Mouse (Mus musculus) hindbrain, embryonic 11.5 days (tissue): ENCODE data around the gene Gm49384. TPM values are rescaled to one million over a fixed set of nuclear protein-coding genes. Genes with fewer than 3 reads are reported as not detected.

ENCODE experiments used
- ATAC-seq: fragments of 200-750 bp; cut with Nextera tagmentation; 2 replicates; pipeline ENCODE4 v1.8.0; 2017; ENCODE audit warnings: mild to moderate bottlenecking, moderate TSS enrichment, moderate library complexity; ENCODE audit not compliant: low FRiP score
- DNase-seq: peaks from one replicate; pipeline ENCODE4 v3.0.0-alpha.2; 2015; ENCODE audit warnings: low spot score
- H3K27ac ChIP-seq: fragments of 300-500 bp; sonication (generic); 2 replicates; pipeline ENCODE4 v1.5.1; 2014; ENCODE audit warnings: mild to moderate bottlenecking, low read depth, low read length
- H3K27me3 ChIP-seq: fragments of 300-500 bp; sonication (generic); 2 replicates; pipeline ENCODE4 v1.6.1; 2014; ENCODE audit warnings: mild to moderate bottlenecking, low read length, moderate library complexity, mixed read lengths; ENCODE audit not compliant: control insufficient read depth, insufficient read depth
- H3K36me3 ChIP-seq: fragments of 300-500 bp; sonication (generic); 2 replicates; pipeline ENCODE4 v1.6.1; 2014; ENCODE audit warnings: mild to moderate bottlenecking, low read length, moderate library complexity, mixed read lengths; ENCODE audit not compliant: control insufficient read depth, insufficient read depth
- H3K4me1 ChIP-seq: fragments of 300-500 bp; sonication (generic); replicated peaks from 2 replicates; pipeline ENCODE4 v1.6.1; 2014; ENCODE audit warnings: low read length, mixed read lengths; ENCODE audit not compliant: control insufficient read depth, insufficient read depth
- H3K4me2 ChIP-seq: fragments of 300-500 bp; sonication (generic); replicated peaks from 2 replicates; pipeline ENCODE4 v1.6.1; 2014; ENCODE audit warnings: mild to moderate bottlenecking, low read depth, low read length
- H3K4me3 ChIP-seq: fragments of 300-500 bp; sonication (generic); 2 replicates; pipeline ENCODE4 v1.5.1; 2014; ENCODE audit warnings: low read depth, low read length
- H3K9ac ChIP-seq: fragments of 300-500 bp; sonication (generic); 2 replicates; pipeline ENCODE4 v1.6.1; 2014; ENCODE audit warnings: low read depth, low read length
- H3K9me3 ChIP-seq: fragments of 300-500 bp; sonication (generic); 2 replicates; pipeline ENCODE4 v1.6.1; 2016; ENCODE audit warnings: low read length; ENCODE audit not compliant: control insufficient read depth
- WGBS: fragments of 180-500 bp; shearing (Covaris S2); extraction: QIAGEN DNeasy Blood & Tissue Kit; methylation state at CpG from one replicate; pipeline ENCODE4 v1.1.7; 2014; 5-methylcytosine and 5-hydroxymethylcytosine counted together
- polyA plus RNA-seq: library from polyadenylated mRNA; unstranded; fragments of >200 nt; fragmentation: Nextera tagmentation; extraction: Ambion mirVana; gene quantifications from 2 replicates; pipeline ENCODE4 v1.2.1, GENCODE M21; 2014

Gm49384 gene
- polyA plus RNA-seq, 1 experiment from 2014 or later, result 36.2 TPM

- no peaks in the 10 kb centered on the region for H3K9me3 ChIP-seq
- no peaks in the 10 kb centered on the region for H3K4me1 ChIP-seq
- DNase-seq (no peak), ATAC-seq (no peak)
- WGBS, result 86% methylated on average over 4 of the region's 4 CpGs
- H3K27ac ChIP-seq, result no peak overlapping the region
- no peak overlapping the region for H3K4me2 ChIP-seq
- H3K27me3 ChIP-seq, result no peaks in the 10 kb centered on the region
- no peak overlapping the region for H3K9ac ChIP-seq
- H3K4me3 ChIP-seq, result no peak overlapping the region
- peaks cover 7% of the 10 kb centered on the region for H3K36me3 ChIP-seq
Measured at GRCm38 (mm10) chr12:69156436-69156835, 47.6 kb downstream of the Gm49384 start.

- ATAC-seq, result no peak
- no peak overlapping the region for H3K9ac ChIP-seq
Measured at GRCm38 (mm10) chr12:69155923-69156322, 48.1 kb downstream of the Gm49384 start.

GRCm38 (mm10) chr12:69150049-69150448, 54.0 kb downstream of the Gm49384 start:
- WGBS, result 86% methylated on average over 13 of the region's 13 CpGs
- no peaks in the 10 kb centered on the region for H3K36me3 ChIP-seq
- H3K9ac ChIP-seq, result no peak overlapping the region
- H3K27ac ChIP-seq, result no peak overlapping the region
- no peaks in the 10 kb centered on the region for H3K27me3 ChIP-seq
- H3K4me1 ChIP-seq, result no peaks in the 10 kb centered on the region
- no peaks in the 10 kb centered on the region for H3K9me3 ChIP-seq
- ATAC-seq, result no peak
- H3K4me3 ChIP-seq, result no peak overlapping the region
- H3K4me2 ChIP-seq, result no peak overlapping the region
- no peak for DNase-seq

More at GRCm38 (mm10) chr12:69155923-69156322, 48.1 kb downstream of the Gm49384 start:
- WGBS, result 83% methylated on average over 2 of the region's 2 CpGs
- DNase-seq, result no peak
- H3K27me3 ChIP-seq, result no peaks in the 10 kb centered on the region
- H3K36me3 ChIP-seq, result peaks cover 7% of the 10 kb centered on the region
- H3K27ac ChIP-seq, result no peak overlapping the region
- H3K4me2 ChIP-seq, result no peak overlapping the region
- H3K4me3 ChIP-seq, result no peak overlapping the region
- H3K4me1 ChIP-seq, result no peaks in the 10 kb centered on the region
- H3K9me3 ChIP-seq, result no peaks in the 10 kb centered on the region

GRCm38 (mm10) chr12:69147166-69147735, 56.8 kb downstream of the Gm49384 start:
- no peak for ATAC-seq
- 93% methylated on average over 5 of the region's 5 CpGs for WGBS

GRCm38 (mm10) chr12:69143460-69143859, 60.6 kb downstream of the Gm49384 start:
- Histone ChIP-seq H3K9ac (no peak overlapping the region), H3K4me1 (no peaks in the 10 kb centered on the region), H3K27ac (no peak overlapping the region), H3K9me3 (no peaks in the 10 kb centered on the region), H3K36me3 (no peaks in the 10 kb centered on the region), H3K27me3 (no peaks in the 10 kb centered on the region), H3K4me3 (no peak overlapping the region), H3K4me2 (no peak overlapping the region)
- DNase-seq, result no peak
- no peak for ATAC-seq
- WGBS, result 76% methylated on average over 6 of the region's 6 CpGs

More at GRCm38 (mm10) chr12:69147166-69147735, 56.8 kb downstream of the Gm49384 start:
- Histone ChIP-seq H3K9ac (no peak overlapping the region), H3K27ac (no peak overlapping the region), H3K9me3 (no peaks in the 10 kb centered on the region), H3K4me3 (no peak overlapping the region), H3K27me3 (no peaks in the 10 kb centered on the region), H3K4me1 (no peaks in the 10 kb centered on the region), H3K36me3 (no peaks in the 10 kb centered on the region), H3K4me2 (no peak overlapping the region)
- no peak for DNase-seq

- Histone ChIP-seq H3K4me1 (no peaks in the 10 kb centered on the region), H3K27ac (no peak overlapping the region), H3K9ac (no peak overlapping the region), H3K9me3 (no peaks in the 10 kb centered on the region), H3K27me3 (no peaks in the 10 kb centered on the region), H3K36me3 (no peaks in the 10 kb centered on the region), H3K4me2 (no peak overlapping the region), H3K4me3 (no peak overlapping the region)
- no peak for DNase-seq
- no peak for ATAC-seq
- WGBS, result 87% methylated on average over 7 of the region's 7 CpGs
Measured at GRCm38 (mm10) chr12:69139841-69140240, 64.2 kb downstream of the Gm49384 start.

Other genes starting within 250 kb of the Gm49384 start
- 1,259 and 1,264 TPM in 2 replicates for gene Rps29, start 45.1 kb downstream of the Gm49384 start, polyA plus RNA-seq
- 23.6 and 27.2 TPM in 2 replicates for gene Lrr1, start 35.5 kb downstream of the Gm49384 start, polyA plus RNA-seq
- 461 and 473 TPM in 2 replicates for gene Rpl36al, start 20.2 kb downstream of the Gm49384 start, polyA plus RNA-seq
- gene Mgat2, start 20.1 kb downstream of the Gm49384 start, polyA plus RNA-seq, result 35.9 and 37.7 TPM in 2 replicates
- gene Gm49383, start 7.2 kb downstream of the Gm49384 start, polyA plus RNA-seq, result 33.2 and 35.8 TPM in 2 replicates
- 13.2 and 13.9 TPM in 2 replicates for gene Dnaaf2, start 5.8 kb downstream of the Gm49384 start, polyA plus RNA-seq
- gene Pole2, start 23.9 kb upstream of the Gm49384 start, polyA plus RNA-seq, result 24.8 and 25.8 TPM in 2 replicates
- gene Klhdc1, start 36.9 kb upstream of the Gm49384 start, polyA plus RNA-seq, result 2.9 and 4.5 TPM in 2 replicates
- gene Klhdc2, start 92.4 kb upstream of the Gm49384 start, polyA plus RNA-seq, result 267 and 269 TPM in 2 replicates
- gene Nemf, start 152.9 kb upstream of the Gm49384 start, polyA plus RNA-seq, result 90.2 and 108 TPM in 2 replicates
- gene Arf6, start 167.9 kb upstream of the Gm49384 start, polyA plus RNA-seq, result 47.4 and 49.9 TPM in 2 replicates
- gene Gm9887, start 168.2 kb upstream of the Gm49384 start, polyA plus RNA-seq, result 1.3 and 2.2 TPM in 2 replicates